Mouse (Mus musculus) erythroblast, embryonic 14.5 days (primary cell): ENCODE measurements around the gene Adsl. TPM values are rescaled to one million over a fixed set of nuclear protein-coding genes. Genes with fewer than 3 reads are reported as not detected.
"Not testable (repeated sequence)": the region's sequence is repeated elsewhere in the genome, so short reads cannot be mapped to it uniquely, and the experiment has no call there.

Experiments
- H3K27me3 ChIP-seq: 2 replicates; pipeline ENCODE4 v1.6.1; 2012; ENCODE audit warnings: inconsistent platforms; ENCODE audit not compliant: control insufficient read depth
- H3K36me3 ChIP-seq: 2 replicates; pipeline ENCODE4 v1.6.1; 2012; ENCODE audit warnings: mild to moderate bottlenecking, inconsistent platforms; ENCODE audit not compliant: control insufficient read depth
- H3K4me1 ChIP-seq: 2 replicates; pipeline ENCODE4 v1.6.1; 2012; ENCODE audit warnings: inconsistent platforms; ENCODE audit not compliant: control insufficient read depth
- H3K4me3 ChIP-seq: replicated peaks from 2 replicates; pipeline ENCODE3; 2012; ENCODE audit warnings: moderate library complexity, mild to moderate bottlenecking, inconsistent platforms
- H3K9me3 ChIP-seq: 2 replicates; pipeline ENCODE4 v1.6.1; 2012; ENCODE audit warnings: low read length, inconsistent platforms, mixed read lengths; ENCODE audit not compliant: control insufficient read depth
- GATA1 ChIP-seq: IDR thresholded peaks from 2 replicates; pipeline ENCODE4 v1.6.1; 2012; ENCODE audit warnings: low read length, inconsistent platforms, mixed read lengths
- TAL1 ChIP-seq: IDR thresholded peaks from 3 replicates; pipeline ENCODE4 v1.6.1; 2012; ENCODE audit warnings: low read length, inconsistent platforms, mixed read lengths
- polyA plus RNA-seq: library from polyadenylated mRNA; stranded (reverse); fragments of >175 nt; gene quantifications from 2 replicates; pipeline ENCODE4 v1.2.3, GENCODE M21; 2012

Gene Adsl
- polyA plus RNA-seq, 1 experiment, result 0.95 TPM

DNA sequence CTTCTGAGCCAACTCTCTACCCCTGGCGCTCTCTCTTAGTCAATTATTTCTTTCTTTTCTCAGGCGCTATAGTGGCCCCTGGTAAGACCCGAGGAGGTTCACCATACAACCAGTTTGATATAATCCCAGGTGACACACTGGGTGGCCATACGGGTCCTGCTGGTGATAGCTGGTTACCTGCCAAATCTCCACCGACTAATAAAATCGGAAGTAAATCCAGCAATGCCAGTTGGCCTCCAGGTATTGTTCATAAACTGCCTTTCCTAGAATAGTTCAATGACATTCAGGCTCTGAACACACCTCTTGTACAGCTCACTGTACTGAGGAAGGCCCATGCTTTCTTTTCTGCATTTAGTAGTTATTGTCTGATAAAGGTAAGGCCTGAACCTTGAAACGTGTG, 31.7 kb upstream of the Adsl start:
- Histone ChIP-seq H3K36me3 (peaks cover 98% of the 10 kb centered on the region), H3K4me1 (peaks cover 14% of the 10 kb centered on the region), H3K9me3 (no peaks in the 10 kb centered on the region), H3K4me3 (no peak overlapping the region), H3K27me3 (no peaks in the 10 kb centered on the region)
- TF ChIP-seq TAL1 (no peak), GATA1 (no peak)

DNA sequence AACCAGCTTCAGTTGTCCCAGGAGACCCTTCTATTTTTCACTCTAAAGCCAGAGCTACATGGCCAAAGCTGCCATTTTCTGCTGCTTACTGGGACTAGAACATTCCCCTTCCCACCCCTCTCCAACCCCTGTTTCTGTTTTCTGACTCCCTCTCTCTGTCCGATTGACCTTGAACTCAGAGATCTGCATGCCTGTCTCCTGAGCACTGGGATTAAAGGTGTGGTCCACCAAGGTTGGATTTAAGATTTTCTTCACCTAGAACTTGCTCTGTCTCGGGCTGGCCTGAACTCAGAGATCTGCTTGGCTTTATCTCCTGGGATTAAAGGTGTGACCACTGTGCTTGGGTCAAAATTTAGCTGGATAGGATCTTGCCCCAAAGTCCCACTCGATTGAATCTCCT, 27.9 kb upstream of the Adsl start:
- H3K27me3 ChIP-seq, result no peaks in the 10 kb centered on the region
- H3K4me3 ChIP-seq, result no peak overlapping the region
- peaks cover 98% of the 10 kb centered on the region for H3K36me3 ChIP-seq
- peaks cover 6% of the 10 kb centered on the region for H3K4me1 ChIP-seq
- H3K9me3 ChIP-seq, result no peaks in the 10 kb centered on the region
- TF ChIP-seq TAL1 (no peak), GATA1 (no peak)

DNA sequence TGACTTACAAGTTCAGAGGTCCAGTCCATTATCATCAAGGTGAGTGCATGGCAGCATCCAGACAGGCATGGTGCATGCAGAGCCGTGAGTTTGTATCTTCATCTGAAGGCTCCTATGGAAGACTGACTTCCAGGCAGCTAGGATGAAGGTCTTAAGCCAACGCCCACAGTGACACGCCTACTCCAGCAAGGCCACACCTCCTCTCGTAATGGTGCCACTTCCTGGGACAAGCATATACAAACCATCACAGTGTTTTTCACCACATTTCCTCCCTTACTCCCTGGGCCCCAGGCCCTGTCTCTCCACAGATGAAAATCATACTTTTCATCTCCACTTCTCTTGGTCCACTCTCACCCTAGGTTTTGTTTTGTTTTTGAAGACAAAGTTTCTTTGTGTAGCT, 26.5 kb upstream of the Adsl start:
- TF ChIP-seq TAL1, result no peak
- no peak for TF ChIP-seq GATA1
- Histone ChIP-seq H3K4me1 (peaks cover 6% of the 10 kb centered on the region), H3K36me3 (peaks cover 96% of the 10 kb centered on the region), H3K9me3 (no peaks in the 10 kb centered on the region), H3K27me3 (no peaks in the 10 kb centered on the region), H3K4me3 (no peak overlapping the region)

DNA sequence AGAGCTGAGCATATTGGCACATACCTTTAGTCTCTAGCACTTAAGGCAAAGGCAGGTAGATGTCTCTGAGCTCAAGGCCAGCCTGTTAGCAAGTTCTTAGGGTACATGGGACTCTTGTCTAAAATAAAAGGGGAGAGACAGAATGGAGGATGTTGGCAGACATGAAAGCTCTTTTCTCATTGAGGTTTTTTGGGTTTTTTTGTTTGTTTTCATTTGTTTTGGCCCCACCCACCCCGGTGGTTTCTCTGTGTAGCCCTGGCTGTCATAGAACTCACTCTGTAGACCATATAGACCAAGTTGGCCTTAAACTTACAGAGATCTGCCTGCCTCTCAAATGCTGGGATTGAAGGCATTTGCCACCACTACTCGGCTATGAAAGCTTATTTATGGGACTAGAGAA, 24.1 kb upstream of the Adsl start:
- Histone ChIP-seq H3K9me3 (no peaks in the 10 kb centered on the region), H3K36me3 (peaks cover 94% of the 10 kb centered on the region), H3K4me3 (no peak overlapping the region), H3K27me3 (no peaks in the 10 kb centered on the region; the same call in 1 of the 2 replicates), H3K4me1 (peaks cover 11% of the 10 kb centered on the region)
- no peak for TF ChIP-seq TAL1
- no peak for TF ChIP-seq GATA1

DNA sequence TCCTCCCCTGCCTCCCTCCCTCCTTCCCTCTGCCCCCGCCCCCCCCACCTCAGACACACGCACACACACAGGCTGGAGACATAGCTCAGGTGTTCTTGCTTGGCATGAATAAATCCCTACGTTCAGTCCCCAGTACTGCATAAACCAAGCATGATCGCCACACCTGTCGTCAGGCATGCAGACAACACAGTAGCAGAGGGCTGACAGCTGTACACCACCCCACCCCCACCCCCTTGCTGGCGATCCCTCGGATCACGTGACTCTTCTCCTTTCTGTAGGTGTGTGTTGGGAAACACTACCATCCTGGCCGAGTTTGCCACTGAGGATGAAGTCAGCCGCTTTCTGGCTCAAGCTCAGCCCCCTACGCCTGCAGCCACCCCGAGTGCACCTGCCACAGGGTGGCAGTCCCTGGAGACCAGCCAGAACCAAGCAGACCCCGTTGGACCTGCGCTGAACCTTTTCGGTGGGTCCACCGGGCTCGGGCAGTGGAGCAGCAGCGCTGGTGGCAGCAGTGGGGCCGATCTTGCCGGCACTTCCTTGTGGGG, 19.4 kb upstream of the Adsl start:
- TF ChIP-seq TAL1 (no peak), GATA1 (no peak)
- Histone ChIP-seq H3K4me1 (peaks cover 9% of the 10 kb centered on the region), H3K9me3 (no peaks in the 10 kb centered on the region), H3K4me3 (no peak overlapping the region), H3K27me3 (no peaks in the 10 kb centered on the region; the same call in 1 of the 2 replicates), H3K36me3 (peaks cover 90% of the 10 kb centered on the region)

DNA sequence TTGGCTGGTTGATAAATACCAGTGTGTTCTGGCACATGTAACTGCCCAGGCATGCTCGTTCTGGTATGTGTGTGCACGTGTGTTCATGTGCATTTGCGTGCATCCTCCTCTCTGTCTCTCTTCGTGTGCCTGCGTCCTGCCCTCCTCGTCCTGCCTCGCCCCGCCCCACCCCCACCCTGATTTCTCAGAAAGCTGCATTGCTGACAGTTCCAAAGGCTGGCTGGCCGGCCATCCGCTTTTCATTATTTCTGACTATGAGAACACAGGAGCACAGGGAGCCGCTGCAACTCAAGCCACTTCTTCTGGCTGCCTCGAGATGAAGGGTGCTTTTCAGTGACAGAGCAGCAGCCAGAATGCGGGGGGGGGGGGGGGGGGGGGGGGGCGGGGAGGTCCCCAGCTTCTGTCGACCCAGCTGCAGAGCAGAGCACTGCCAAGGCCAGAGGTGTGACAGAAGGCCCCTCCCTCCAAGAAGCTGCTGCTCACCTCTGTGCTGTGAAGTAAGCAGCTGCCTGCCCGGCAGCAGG, 18.2 kb upstream of the Adsl start:
- TF ChIP-seq GATA1 (no peak), TAL1 (no peak)
- Histone ChIP-seq H3K27me3 (no peaks in the 10 kb centered on the region; the same call in 1 of the 2 replicates), H3K4me1 (peaks cover 9% of the 10 kb centered on the region), H3K36me3 (peaks cover 90% of the 10 kb centered on the region), H3K9me3 (no peaks in the 10 kb centered on the region), H3K4me3 (no peak overlapping the region)

DNA sequence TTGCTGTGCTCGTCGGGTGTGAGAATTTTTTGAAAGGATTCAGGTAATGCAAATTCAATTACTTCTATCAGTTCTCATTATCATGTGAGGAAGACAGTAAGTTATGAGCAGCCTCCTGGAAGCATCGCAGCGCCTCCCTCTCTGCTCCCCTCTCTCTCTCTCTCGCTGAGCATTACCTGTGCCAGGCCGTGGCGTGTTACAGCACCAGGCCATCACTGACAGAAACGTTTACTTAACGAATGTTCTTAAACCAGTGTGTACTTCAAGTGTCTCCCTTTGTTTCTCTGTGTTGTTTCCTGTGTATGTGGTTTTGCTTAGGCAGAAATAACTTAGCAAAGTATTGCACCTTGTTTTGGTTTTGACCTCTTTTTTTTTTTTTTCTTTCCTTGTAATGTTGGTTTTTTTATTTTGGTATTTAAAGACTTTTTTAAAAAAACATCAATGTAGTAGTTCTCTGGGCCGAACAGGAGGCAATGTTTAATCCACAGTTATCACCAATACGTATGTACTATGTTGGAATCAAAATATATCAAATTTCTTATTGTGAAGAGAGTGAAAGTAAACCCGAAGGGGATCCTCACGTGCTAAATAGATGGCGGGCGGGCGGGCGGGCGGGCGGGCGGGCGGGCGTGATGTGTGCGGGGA, 17.5 kb upstream of the Adsl start:
- peaks cover 92% of the 10 kb centered on the region for H3K36me3 ChIP-seq
- H3K4me3 ChIP-seq, H3K9me3 ChIP-seq, H3K27me3 ChIP-seq, H3K4me1 ChIP-seq: not testable (repeated sequence)

DNA sequence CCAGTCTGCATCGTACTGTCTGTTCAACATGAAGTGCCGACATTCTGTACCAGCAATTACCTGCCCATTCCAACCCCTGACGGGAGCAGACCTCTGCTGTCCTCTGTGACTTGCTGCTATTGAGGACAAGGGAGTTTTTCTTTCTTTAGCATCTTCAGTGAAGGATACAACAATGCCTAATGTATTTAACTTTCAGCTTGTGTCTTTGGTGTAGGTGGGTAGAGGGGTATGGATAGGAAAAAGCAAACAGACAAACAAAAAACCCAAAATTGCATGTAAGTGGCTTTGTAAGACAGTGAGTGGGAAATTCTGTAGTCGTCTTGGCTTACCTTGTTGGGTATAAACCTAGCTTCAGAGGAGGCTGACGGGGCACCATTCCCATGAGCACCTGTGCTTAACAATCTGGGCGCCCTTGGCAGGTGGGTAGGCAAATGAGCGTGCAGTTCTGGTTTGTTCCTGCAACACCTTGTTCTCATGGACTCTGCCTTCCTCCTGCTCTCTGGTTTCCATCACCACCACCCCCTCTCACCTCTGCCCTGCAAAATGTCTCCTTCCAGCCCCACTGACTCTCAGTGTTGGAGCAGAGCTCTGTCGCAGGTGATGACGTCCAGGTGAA, 16.8 kb upstream of the Adsl start:
- H3K9me3 ChIP-seq, result no peaks in the 10 kb centered on the region
- TF ChIP-seq GATA1, result no peak
- TF ChIP-seq TAL1, result no peak
- peaks cover 9% of the 10 kb centered on the region for H3K4me1 ChIP-seq
- H3K36me3 ChIP-seq, result peaks cover 92% of the 10 kb centered on the region
- H3K27me3 ChIP-seq, result no peaks in the 10 kb centered on the region; the same call in 1 of the 2 replicates
- H3K4me3 ChIP-seq, result no peak overlapping the region

DNA sequence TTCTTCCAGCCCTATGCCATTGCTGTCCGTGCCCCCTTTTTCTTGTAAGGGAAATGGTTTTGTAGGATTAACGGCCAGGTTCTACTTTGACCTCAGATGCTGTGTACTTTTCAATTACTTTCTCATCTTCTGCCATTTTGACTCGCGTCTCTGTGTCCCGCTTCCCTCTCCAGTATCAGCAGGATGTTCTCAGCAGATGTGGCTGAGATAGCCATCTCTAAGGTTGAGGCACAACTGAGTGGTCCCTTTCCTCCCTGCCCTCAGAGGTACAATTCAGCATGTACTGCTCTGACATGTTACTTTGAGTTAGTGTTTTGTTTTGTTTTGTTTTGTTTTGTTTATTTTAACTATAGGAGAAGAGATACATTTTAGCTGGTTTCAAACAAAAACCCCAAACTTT, 13.4 kb upstream of the Adsl start:
- Histone ChIP-seq H3K9me3 (no peaks in the 10 kb centered on the region), H3K4me3 (no peak overlapping the region), H3K27me3 (no peaks in the 10 kb centered on the region), H3K4me1 (peaks cover 3% of the 10 kb centered on the region), H3K36me3 (peaks cover 90% of the 10 kb centered on the region)
- TF ChIP-seq GATA1, result no peak
- no peak for TF ChIP-seq TAL1
